Mouse (Mus musculus) heart, adult 2 months (tissue): ENCODE results near the gene Zfp750. TPM values are rescaled to one million over a fixed set of nuclear protein-coding genes. Genes with fewer than 3 reads are reported as not detected.

Experiments
- DNase-seq, 2 experiments: peaks; one replicate each; pipeline ENCODE4 v3.0.0; 2021
- H3K27ac ChIP-seq: fragments of 200-600 bp; 2 replicates; pipeline ENCODE4 v1.8.1; 2022
- H3K27me3 ChIP-seq: fragments of 200-500 bp; 2 replicates; pipeline ENCODE4 v1.6.1; 2012; ENCODE audit warnings: mild to moderate bottlenecking, low read length, inconsistent platforms, mixed read lengths; ENCODE audit not compliant: control insufficient read depth, insufficient read depth
- H3K36me3 ChIP-seq: fragments of 200-500 bp; 2 replicates; pipeline ENCODE4 v1.6.1; 2012; ENCODE audit warnings: low read length, inconsistent platforms; ENCODE audit not compliant: control insufficient read depth, insufficient read depth
- H3K4me1 ChIP-seq: fragments of 200-500 bp; 2 replicates; pipeline ENCODE4 v1.6.1; 2011; ENCODE audit warnings: low read length; ENCODE audit not compliant: control insufficient read depth, insufficient read depth
- H3K4me3 ChIP-seq: fragments of 200-600 bp; 2 replicates; pipeline ENCODE4 v1.8.1; 2022
- H3K79me2 ChIP-seq: fragments of 200-500 bp; replicated peaks from 2 replicates; pipeline ENCODE4 v1.6.1; 2012; ENCODE audit warnings: mild to moderate bottlenecking, inconsistent platforms, low read length, moderate library complexity, mixed read lengths; ENCODE audit not compliant: control insufficient read depth, insufficient read depth
- H3K9ac ChIP-seq: fragments of 200-500 bp; 2 replicates; pipeline ENCODE4 v1.6.1; 2012; ENCODE audit warnings: low read depth, mild to moderate bottlenecking, control low read depth, inconsistent platforms, low read length, mixed read lengths
- CTCF ChIP-seq: fragments of 200-600 bp; IDR thresholded peaks from 2 replicates; pipeline ENCODE4 v1.8.1; 2022; ENCODE audit warnings: antibody characterized with exemption, mild to moderate bottlenecking, moderate library complexity
- EP300 ChIP-seq: fragments of 200-500 bp; IDR thresholded peaks from 2 replicates; pipeline ENCODE4 v1.6.1; 2011; ENCODE audit warnings: low read depth, low read length, control low read depth; ENCODE audit not compliant: insufficient read depth
- POLR2A ChIP-seq: fragments of 200-500 bp; IDR thresholded peaks from 2 replicates; pipeline ENCODE4 v1.6.1; 2011; ENCODE audit warnings: mild to moderate bottlenecking, low read depth, low read length, control low read depth; ENCODE audit not compliant: insufficient read depth
- whole genome bisulfite sequencing: fragments of 180-500 bp; shearing (Covaris S2); methylation state at CpG from one replicate; pipeline ENCODE4 v1.1.7; 2018; 5-methylcytosine and 5-hydroxymethylcytosine counted together
- intact Hi-C: fragments of 180-260 bp; cut with DNase I; formaldehyde crosslinking; loops from one replicate; pipeline ENCODE4 v1.15.1; 2025
- polyA plus RNA-seq: library from polyadenylated mRNA; depleted of rRNA; stranded (reverse); fragments of >200 nt; gene quantifications from 2 replicates; pipeline ENCODE4 v1.2.3, GENCODE M21; 2012; rRNA removed
- total RNA-seq, 2 experiments: library from RNA; stranded (reverse); gene quantifications; 2 replicates each; pipeline ENCODE4 v1.2.3; 2021

Zfp750 gene
- total and polyA plus RNA-seq, 3 experiments, result 0.09 to 0.21 (median 0.14) TPM

DNA sequence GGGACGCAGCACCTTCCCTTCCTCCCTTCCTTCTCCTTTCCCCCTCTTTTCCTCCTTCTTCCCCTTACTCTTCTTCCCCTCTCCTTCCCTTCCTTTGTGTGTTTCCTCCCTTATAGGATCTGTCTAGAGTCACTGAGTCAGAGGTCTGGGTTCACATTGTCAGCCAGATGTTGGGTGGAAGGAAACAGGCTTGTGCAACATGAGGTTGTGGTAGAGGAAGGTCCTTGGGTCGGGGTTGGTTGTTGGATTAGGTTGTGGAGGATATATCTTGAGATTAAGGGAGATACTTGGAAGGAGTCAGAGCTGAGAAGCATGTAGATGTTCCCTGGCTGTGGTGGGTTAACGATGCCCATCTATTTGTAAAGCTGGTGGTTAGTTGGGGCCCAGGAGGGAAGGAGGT, 44.3 kb downstream of the Zfp750 start:
- 57% methylated on average over 3 of the region's 3 CpGs for WGBS
- intact Hi-C loops, result loop anchor here (10.0 kb wide), 2 partner anchors 150 to 260 kb away; no protein-coding TSS in a partner anchor
- no peaks in the 10 kb centered on the region for H3K27me3 ChIP-seq

DNA sequence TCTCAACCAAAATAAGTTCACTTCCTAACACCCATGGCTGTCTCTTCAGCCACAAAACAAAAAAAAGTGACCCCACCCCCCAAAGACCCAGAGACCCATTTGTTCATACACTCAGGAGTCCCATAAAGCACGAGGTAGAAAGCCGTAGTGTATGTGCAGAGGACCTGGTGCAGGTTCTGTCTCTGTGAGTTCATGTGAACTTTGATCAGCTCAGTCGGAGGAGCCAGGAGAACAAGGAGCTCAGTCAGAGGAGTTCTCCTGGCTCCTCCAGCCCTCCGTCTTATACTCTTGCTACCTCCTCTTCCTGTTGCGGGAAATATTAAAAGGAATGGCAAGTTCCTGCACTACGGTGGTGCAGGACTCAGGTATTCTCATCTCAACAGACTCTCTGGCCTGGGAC, 51.7 kb downstream of the Zfp750 start:
- WGBS, result 95% methylated on average over 6 of the region's 6 CpGs
- H3K4me1 ChIP-seq, result no peaks in the 10 kb centered on the region
- H3K27ac ChIP-seq, result no peak overlapping the region
- no peak overlapping the region for H3K9ac ChIP-seq
- H3K27me3 ChIP-seq, result no peaks in the 10 kb centered on the region
- DNase-seq, result no peak
- no peaks in the 10 kb centered on the region for H3K36me3 ChIP-seq
- intact Hi-C loops, result no loop called here
- H3K4me3 ChIP-seq, result no peak overlapping the region
- no peaks in the 10 kb centered on the region for H3K79me2 ChIP-seq
- TF ChIP-seq EP300, result no peak
- TF ChIP-seq CTCF, result no peak
- TF ChIP-seq POLR2A, result no peak

More for the DNA sequence above, 44.3 kb downstream of the Zfp750 start:
- H3K4me1 ChIP-seq, result no peaks in the 10 kb centered on the region
- H3K27ac ChIP-seq, result no peak overlapping the region
- TF ChIP-seq CTCF (no peak), POLR2A (no peak), EP300 (no peak)
- no peak overlapping the region for H3K4me3 ChIP-seq
- DNase-seq, result no peak
- no peaks in the 10 kb centered on the region for H3K36me3 ChIP-seq
- no peaks in the 10 kb centered on the region for H3K79me2 ChIP-seq
- H3K9ac ChIP-seq, result no peak overlapping the region

Other genes starting within 250 kb of the Zfp750 start
- 10 to 100 TPM; 34.4 to 36.8 TPM for gene Wdr45b, start 164.9 kb downstream of the Zfp750 start, total RNA-seq
- gene Wdr45b, start 164.9 kb downstream of the Zfp750 start, polyA plus RNA-seq, result 36.9 and 57.6 TPM in 2 replicates
- 1 to 10 TPM in 1 of 2 experiments, under 1 TPM in 1; 0.91 to 1.5 TPM for gene Rab40b, start 131.1 kb downstream of the Zfp750 start, total RNA-seq
- 2.0 and 2.8 TPM in 2 replicates for gene Rab40b, start 131.1 kb downstream of the Zfp750 start, polyA plus RNA-seq
- gene Fn3krp, start 97.9 kb downstream of the Zfp750 start, total RNA-seq, result 1 to 10 TPM; 6.2 to 6.9 TPM
- 7.1 and 9.1 TPM in 2 replicates for gene Fn3krp, start 97.9 kb downstream of the Zfp750 start, polyA plus RNA-seq
- 10 to 100 TPM; 23.6 to 26.3 TPM for gene Fn3k, start 84.4 kb downstream of the Zfp750 start, total RNA-seq
- 20.4 and 23.7 TPM in 2 replicates for gene Fn3k, start 84.4 kb downstream of the Zfp750 start, polyA plus RNA-seq
- 10 to 100 TPM; 10.6 to 11.4 TPM for gene Tbcd, start 67.4 kb downstream of the Zfp750 start, total RNA-seq
- gene Tbcd, start 67.4 kb downstream of the Zfp750 start, polyA plus RNA-seq, result 17.4 and 20.3 TPM in 2 replicates
- gene B3gntl1, start 153.8 kb upstream of the Zfp750 start, total RNA-seq, result 1 to 10 TPM; 3.8 to 4.8 TPM
- 5.9 and 7.4 TPM in 2 replicates for gene B3gntl1, start 153.8 kb upstream of the Zfp750 start, polyA plus RNA-seq
- gene Metrnl, start 182.2 kb upstream of the Zfp750 start, total RNA-seq, result 10 to 100 TPM; 18.0 to 21.2 TPM
- gene Metrnl, start 182.2 kb upstream of the Zfp750 start, polyA plus RNA-seq, result 20.4 and 27.1 TPM in 2 replicates